Mouse (Mus musculus) heart, postnatal 0 days (tissue): Measurements from ENCODE around the gene Tfrc. TPM values are rescaled to one million over a fixed set of nuclear protein-coding genes. Genes with fewer than 3 reads are reported as not detected.
A peak's percentile ranks its signal among the peaks of the same experiment; 100 is the strongest.

Experiments
- ATAC-seq: fragments of 200-750 bp; cut with Nextera tagmentation; 2 replicates; pipeline ENCODE4 v1.8.0; 2017; ENCODE audit warnings: low read depth, moderate number of reproducible peaks, moderate library complexity; ENCODE audit not compliant: insufficient read depth
- DNase-seq: peaks from one replicate; pipeline ENCODE4 v3.0.0-alpha.2; 2016; ENCODE audit warnings: low spot score
- H3K27ac ChIP-seq: fragments of 300-500 bp; sonication (generic); 2 replicates; pipeline ENCODE4 v1.5.1; 2014; ENCODE audit warnings: low read depth, mild to moderate bottlenecking
- H3K27me3 ChIP-seq: fragments of 300-500 bp; sonication (generic); 2 replicates; pipeline ENCODE4 v1.6.1; 2014; ENCODE audit warnings: low read length, mixed read lengths; ENCODE audit not compliant: control insufficient read depth, insufficient read depth
- H3K36me3 ChIP-seq: fragments of 300-500 bp; sonication (generic); replicated peaks from 2 replicates; pipeline ENCODE4 v1.6.1; 2014; ENCODE audit warnings: low read length, mixed read lengths; ENCODE audit not compliant: control insufficient read depth, insufficient read depth
- H3K4me1 ChIP-seq: fragments of 300-500 bp; sonication (generic); 2 replicates; pipeline ENCODE4 v1.6.1; 2014; ENCODE audit warnings: antibody characterized with exemption; ENCODE audit not compliant: control insufficient read depth, insufficient read depth
- H3K4me2 ChIP-seq: fragments of 300-500 bp; sonication (generic); 2 replicates; pipeline ENCODE4 v1.6.1; 2014; ENCODE audit warnings: low read depth, mild to moderate bottlenecking, low read length, moderate library complexity
- H3K4me3 ChIP-seq: fragments of 300-500 bp; sonication (generic); 2 replicates; pipeline ENCODE4 v1.5.1; 2014; ENCODE audit warnings: low read depth, low read length
- H3K9ac ChIP-seq: fragments of 300-500 bp; sonication (generic); replicated peaks from 2 replicates; pipeline ENCODE4 v1.6.1; 2014; ENCODE audit warnings: low read depth, low read length, mixed read lengths
- H3K9me3 ChIP-seq: fragments of 300-500 bp; sonication (generic); replicated peaks from 2 replicates; pipeline ENCODE4 v1.6.1; 2016; ENCODE audit warnings: low read length; ENCODE audit not compliant: control insufficient read depth
- CTCF ChIP-seq: IDR thresholded peaks from 2 replicates; pipeline ENCODE4 v1.5.1; 2016; ENCODE audit warnings: antibody characterized with exemption, control low read depth, low read depth
- EP300 ChIP-seq: IDR thresholded peaks from 2 replicates; pipeline ENCODE4 v1.6.1; 2016; ENCODE audit warnings: antibody characterized with exemption, low read depth
- WGBS: fragments of 180-500 bp; shearing (Covaris S2); extraction: QIAGEN DNeasy Blood & Tissue Kit; methylation state at CpG from one replicate; pipeline ENCODE4 v1.1.7; 2014; 5-methylcytosine and 5-hydroxymethylcytosine counted together
- polyA plus RNA-seq: library from polyadenylated mRNA; unstranded; fragments of >200 nt; fragmentation: Nextera tagmentation; extraction: Ambion mirVana; gene quantifications from 2 replicates; pipeline ENCODE4 v1.2.1, GENCODE M21; 2015
- total RNA-seq: library from RNA; depleted of rRNA; stranded (reverse); fragments of >200 nt; gene quantifications from 2 replicates; pipeline ENCODE4 v1.2.3, GENCODE M21; 2014; ENCODE audit warnings: low replicate concordance

Gene Tfrc
- total and polyA plus RNA-seq, 2 experiments from 2014 or later = 57.1 to 71.7 TPM

DNA sequence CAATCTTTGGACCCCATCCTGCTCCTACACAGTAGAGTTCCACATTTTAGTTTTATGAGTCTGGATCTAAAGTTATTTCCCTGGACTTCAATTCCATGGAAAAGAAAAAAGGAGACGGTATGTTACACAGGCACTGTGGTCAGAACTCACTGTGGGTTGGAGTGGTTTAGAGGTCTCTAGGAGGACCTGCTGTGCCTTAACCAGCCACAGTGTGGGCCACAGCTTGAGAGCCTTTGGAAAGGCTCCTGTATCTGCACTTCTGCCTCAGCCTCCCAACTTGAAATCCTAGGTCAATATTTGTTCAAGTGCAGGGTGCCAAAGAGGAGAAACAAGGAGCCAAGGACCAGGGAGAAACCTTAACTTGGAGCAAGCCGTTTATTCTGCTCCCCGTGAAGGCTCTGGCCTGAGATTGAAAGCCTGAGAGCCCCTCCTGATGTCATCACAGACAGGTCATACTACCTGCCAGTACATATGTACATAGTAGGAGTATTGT, 6.5 kb upstream of the Tfrc start:
- H3K9ac ChIP-seq = no peak overlapping the region
- H3K4me2 ChIP-seq = no peak overlapping the region
- no peak for DNase-seq
- no peaks in the 10 kb centered on the region for H3K9me3 ChIP-seq
- H3K4me1 ChIP-seq = peaks cover 5% of the 10 kb centered on the region; the same call in 1 of the 2 replicates
- no peaks in the 10 kb centered on the region for H3K36me3 ChIP-seq
- WGBS = 74% methylated on average over 3 of the region's 3 CpGs
- no peak for ATAC-seq
- H3K27ac ChIP-seq = no peak overlapping the region
- TF ChIP-seq CTCF (no peak), EP300 (no peak)
- H3K27me3 ChIP-seq = no peaks in the 10 kb centered on the region
- no peak overlapping the region for H3K4me3 ChIP-seq

DNA sequence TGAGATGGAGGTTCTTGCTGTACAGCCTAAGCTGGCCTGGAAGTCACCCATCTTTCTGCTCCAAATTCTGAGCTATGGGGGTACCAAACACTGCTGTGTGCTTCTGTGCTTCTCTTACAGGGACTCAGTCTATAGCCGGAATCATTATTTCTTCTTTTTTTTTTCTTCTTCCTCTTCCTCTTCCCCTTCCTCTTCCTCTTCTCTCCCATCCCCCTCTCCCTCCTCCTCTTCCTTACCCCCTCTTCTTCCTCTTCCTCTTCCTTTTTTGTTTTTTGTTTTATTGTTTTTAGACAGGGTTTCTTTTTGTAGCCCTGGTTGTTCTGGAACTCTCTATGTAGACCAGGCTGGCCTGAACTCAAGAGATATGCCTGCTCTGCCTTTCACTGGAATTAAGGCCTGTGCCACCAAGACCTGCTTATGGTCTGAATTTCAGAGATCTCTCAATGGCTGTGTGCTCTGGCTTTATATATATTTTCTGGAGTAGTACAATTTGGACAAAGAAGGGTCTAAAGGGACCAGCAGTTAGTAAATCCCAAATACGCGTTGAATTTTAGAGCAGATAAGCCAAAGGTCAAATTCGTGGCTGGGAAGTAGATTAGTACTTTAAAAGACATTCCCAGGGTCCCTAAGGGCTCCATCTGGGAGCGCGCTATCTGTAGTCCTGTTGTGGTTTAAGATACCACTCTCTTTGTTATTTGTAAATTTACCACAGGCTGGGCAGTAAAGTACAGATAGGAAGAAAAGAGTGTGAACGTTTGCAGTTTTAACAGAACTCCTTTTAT, 967 bp upstream of the Tfrc start:
- H3K27me3 ChIP-seq = no peaks in the 10 kb centered on the region
- 44% methylated on average over 7 of the region's 7 CpGs for WGBS
- peak overlapping the region; percentile 92 for H3K27ac ChIP-seq
- H3K4me2 ChIP-seq = no peak overlapping the region; the same call in 1 of the 2 replicates
- no peak for DNase-seq
- H3K9ac ChIP-seq = no peak overlapping the region
- no peaks in the 10 kb centered on the region for H3K9me3 ChIP-seq
- H3K4me1 ChIP-seq = 0 out of 2 replicates have a peak, but pooled peaks cover 5% of the 10 kb centered on the region
- H3K36me3 ChIP-seq = no peaks in the 10 kb centered on the region
- no peak overlapping the region for H3K4me3 ChIP-seq
- TF ChIP-seq EP300 = no peak
- no peak for TF ChIP-seq CTCF
- ATAC-seq = no peak

DNA sequence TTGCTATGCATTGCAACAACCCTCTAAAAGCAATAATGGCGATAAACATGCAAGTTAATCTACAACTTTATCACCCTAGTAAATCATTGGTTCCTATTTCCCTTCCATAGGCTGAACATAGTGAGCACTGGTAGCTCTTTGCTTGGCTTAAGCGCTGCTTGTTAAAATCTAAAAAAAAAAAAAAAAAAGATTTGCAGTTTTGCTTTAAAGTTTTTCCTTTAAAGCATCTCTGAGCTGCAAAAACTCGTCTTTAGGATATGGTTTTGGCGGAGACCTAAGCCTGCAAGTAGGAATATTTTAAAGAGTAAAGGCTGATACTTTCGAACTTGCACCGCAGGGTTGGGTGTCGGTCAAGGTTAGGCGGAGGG, 392 bp upstream of the Tfrc start:
- no peaks in the 10 kb centered on the region for H3K27me3 ChIP-seq
- no peak for TF ChIP-seq EP300
- no peak for TF ChIP-seq CTCF
- ATAC-seq = no peak
- no peaks in the 10 kb centered on the region for H3K36me3 ChIP-seq
- DNase-seq = no peak
- 0 out of 2 replicates have a peak, but pooled peaks cover 5% of the 10 kb centered on the region for H3K4me1 ChIP-seq
- H3K9ac ChIP-seq = peak overlapping the region; percentile 77; the same call in 1 of the 2 replicates
- H3K4me2 ChIP-seq = peak overlapping the region; percentile 96
- 10% methylated on average over 8 of the region's 8 CpGs for WGBS
- H3K4me3 ChIP-seq = peak overlapping the region; percentile 86
- H3K9me3 ChIP-seq = no peaks in the 10 kb centered on the region
- peak overlapping the region; percentile 92 for H3K27ac ChIP-seq

DNA sequence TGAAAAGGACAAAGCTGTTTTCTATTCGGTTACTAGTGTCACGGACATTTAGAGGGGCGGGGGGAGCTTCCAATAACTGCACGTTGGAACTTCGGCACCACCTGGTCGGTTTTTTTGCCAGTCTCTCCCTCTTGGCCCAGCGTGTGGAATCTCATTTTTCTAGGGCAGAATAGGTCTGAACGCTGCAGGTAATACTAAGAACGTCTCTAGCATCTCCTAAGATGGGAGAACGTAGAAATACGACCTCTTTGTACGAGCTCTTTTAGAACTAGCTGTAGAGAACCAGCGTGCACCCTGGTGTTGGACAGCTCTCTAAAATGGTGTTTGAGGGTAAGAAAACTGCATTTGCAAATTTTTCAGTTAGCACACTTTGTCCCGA, 670 bp downstream of the Tfrc start:
- TF ChIP-seq EP300 = no peak
- no peak for TF ChIP-seq CTCF
- peak overlapping the region; percentile 86 for H3K4me3 ChIP-seq

DNA sequence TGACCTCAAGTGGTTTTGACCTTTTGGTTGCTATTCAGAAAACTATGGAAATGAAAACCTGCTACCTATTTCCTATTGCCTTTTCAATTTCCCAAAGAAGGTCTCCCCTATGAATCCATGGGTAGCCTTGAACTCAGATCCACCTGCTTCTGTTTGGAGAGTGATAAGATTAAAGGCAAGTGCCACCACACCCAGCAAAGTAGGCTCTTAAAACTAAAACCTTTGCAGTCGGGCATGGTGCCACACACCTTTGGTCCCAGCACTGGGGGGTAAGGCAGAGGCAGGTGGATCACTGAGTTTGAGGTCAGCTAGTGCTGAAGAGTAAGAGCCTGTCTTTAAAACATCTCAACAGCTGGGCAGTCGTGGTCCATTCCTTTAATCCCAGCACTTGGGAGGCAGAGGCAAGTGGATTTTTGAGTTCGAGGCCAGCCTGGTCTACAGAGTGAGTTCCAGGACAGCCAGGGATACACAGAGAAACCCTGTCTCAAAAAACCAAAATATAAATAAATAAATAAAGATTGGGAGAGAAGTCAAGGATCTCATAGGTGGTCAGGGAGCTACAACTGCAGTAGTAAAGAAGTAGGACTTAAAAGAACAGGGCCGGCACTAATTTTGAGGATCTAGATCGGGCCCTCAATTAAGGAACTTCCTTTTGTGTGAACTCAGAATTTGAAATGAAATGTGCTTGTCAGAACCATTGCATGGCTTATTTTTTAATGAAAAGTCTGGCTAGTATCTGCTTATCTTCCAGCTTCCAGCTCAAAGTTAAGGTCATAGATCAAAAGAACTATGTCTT, 1.9 kb downstream of the Tfrc start:
- ATAC-seq (no peak), DNase-seq (no peak)
- no peak for TF ChIP-seq CTCF
- TF ChIP-seq EP300 = no peak
- 61% methylated on average over 5 of the region's 5 CpGs for WGBS
- H3K9me3 ChIP-seq = no peaks in the 10 kb centered on the region
- H3K27me3 ChIP-seq = no peaks in the 10 kb centered on the region
- 0 out of 2 replicates have a peak overlapping the region, but pooled peaks have one; percentile 2 for H3K27ac ChIP-seq
- peak overlapping the region; percentile 86 for H3K4me3 ChIP-seq
- peaks cover 13% of the 10 kb centered on the region for H3K36me3 ChIP-seq
- H3K4me2 ChIP-seq = peak overlapping the region; percentile 96
- H3K9ac ChIP-seq = peak overlapping the region; percentile 77; the same call in 1 of the 2 replicates
- H3K4me1 ChIP-seq = 0 out of 2 replicates have a peak, but pooled peaks cover 5% of the 10 kb centered on the region

More for the DNA sequence above, 670 bp downstream of the Tfrc start:
- Histone ChIP-seq H3K27ac (peak overlapping the region; percentile 92), H3K4me1 (0 out of 2 replicates have a peak, but pooled peaks cover 5% of the 10 kb centered on the region), H3K9ac (peak overlapping the region; percentile 77), H3K9me3 (no peaks in the 10 kb centered on the region), H3K4me2 (peak overlapping the region; percentile 96), H3K27me3 (no peaks in the 10 kb centered on the region), H3K36me3 (peaks cover 3% of the 10 kb centered on the region)
- DNase-seq = no peak
- ATAC-seq = no peak
- under 1% methylated on average over 14 of the region's 14 CpGs for WGBS
